Mouse (Mus musculus): Measurements from ENCODE around the gene App. TPM values are rescaled to one million over a fixed set of nuclear protein-coding genes. Genes with fewer than 3 reads are reported as not detected.

App gene
- total and polyA plus RNA-seq, 2 experiments from 2014 or later: 433 to 493 TPM

DNA sequence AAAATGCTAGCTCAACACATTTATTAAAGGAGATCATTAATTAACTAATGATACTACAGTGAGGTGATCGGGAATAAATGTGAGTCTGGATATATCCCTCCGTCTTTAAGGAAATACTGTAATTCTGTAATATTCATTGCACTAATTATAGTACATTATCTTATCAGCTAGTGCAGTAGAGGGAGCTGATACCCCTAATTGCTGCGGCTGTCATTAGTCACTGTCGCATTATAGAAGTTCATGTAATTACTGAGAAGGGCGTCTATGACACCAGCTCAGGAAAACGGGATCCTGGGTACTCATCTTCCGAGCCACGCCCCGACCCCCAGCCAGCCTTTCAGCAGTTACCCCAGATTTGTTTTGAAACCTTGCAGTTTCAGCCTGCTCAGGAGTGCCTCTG lies 209.6 kb downstream of the App start:
- H3K9ac ChIP-seq: no peak overlapping the region
- no peaks in the 10 kb centered on the region for H3K27me3 ChIP-seq (ENCODE audit: insufficient read depth, low read length)
- ATAC-seq (peak; percentile 69; the same call in 1 of the 2 replicates), DNase-seq (peak; percentile 25)
- H3K4me1 ChIP-seq (ENCODE audit: insufficient read depth): no peaks in the 10 kb centered on the region
- H3K9me3 ChIP-seq (ENCODE audit: low read length): no peaks in the 10 kb centered on the region
- peak overlapping the region; percentile 47; the same call in 1 of the 2 replicates for H3K27ac ChIP-seq (ENCODE audit: low read depth, low read length)
- H3K4me2 ChIP-seq (ENCODE audit: low read depth): no peak overlapping the region
- 52% methylated on average over 9 of the region's 9 CpGs for whole genome bisulfite sequencing
- no peak overlapping the region for H3K4me3 ChIP-seq (ENCODE audit: low read depth, low read length)
- no peak for TF ChIP-seq CTCF (IDR thresholded peaks at IDR 0.05; ENCODE audit: low read depth)
- peaks cover 37% of the 10 kb centered on the region for H3K36me3 ChIP-seq (ENCODE audit: insufficient read depth)

DNA sequence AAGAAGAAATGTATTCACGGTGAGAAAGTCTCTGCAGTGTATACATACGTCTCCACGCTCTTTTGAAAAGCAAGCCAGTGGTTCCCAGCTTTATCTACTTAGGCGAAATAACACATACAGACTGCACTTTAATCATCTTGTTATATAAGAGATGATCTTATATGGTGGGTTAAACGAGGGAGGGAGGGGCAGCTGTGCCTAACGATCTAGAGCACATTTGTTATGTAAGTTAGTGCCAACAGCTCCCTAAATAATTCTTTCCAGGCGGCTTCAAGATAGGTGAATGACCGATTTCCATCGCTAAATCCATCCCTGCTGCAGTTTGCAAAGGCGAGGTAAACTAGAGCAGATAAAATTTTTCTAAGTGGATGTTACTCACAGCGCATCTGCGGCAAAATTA lies 210.0 kb downstream of the App start:
- WGBS: 54% methylated on average over 12 of the region's 12 CpGs
- Histone ChIP-seq H3K27ac (ENCODE audit: low read depth, low read length) (no peak overlapping the region), H3K4me2 (ENCODE audit: low read depth) (no peak overlapping the region), H3K36me3 (ENCODE audit: insufficient read depth) (peaks cover 33% of the 10 kb centered on the region), H3K4me3 (ENCODE audit: low read depth, low read length) (no peak overlapping the region), H3K9ac (no peak overlapping the region), H3K4me1 (ENCODE audit: insufficient read depth) (no peaks in the 10 kb centered on the region), H3K9me3 (ENCODE audit: low read length) (no peaks in the 10 kb centered on the region), H3K27me3 (ENCODE audit: insufficient read depth, low read length) (no peaks in the 10 kb centered on the region)
- ATAC-seq: no peak
- TF ChIP-seq CTCF (IDR thresholded peaks at IDR 0.05; ENCODE audit: low read depth): no peak
- DNase-seq: peak; percentile 21

DNA sequence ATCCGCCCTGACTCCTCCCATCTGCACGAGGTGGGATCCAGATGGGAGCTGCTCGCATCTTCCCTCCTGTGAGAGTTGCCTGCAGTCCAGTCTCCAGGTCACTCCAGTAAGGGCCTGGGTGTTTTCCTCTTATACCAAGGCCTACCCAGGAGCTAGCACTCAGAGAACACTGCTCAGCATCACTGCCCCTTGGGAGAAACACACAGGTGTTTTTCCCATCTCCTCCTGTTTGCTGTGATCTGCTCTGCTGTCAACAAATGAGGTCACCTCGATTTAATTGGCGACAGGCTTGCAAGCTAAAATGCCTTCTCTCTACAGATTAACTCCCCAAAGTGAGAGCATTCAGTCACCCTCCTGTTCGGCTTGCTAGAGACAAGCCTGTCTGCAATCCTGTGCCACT lies 216.3 kb downstream of the App start:
- WGBS: 55% methylated on average over 6 of the region's 6 CpGs
- no peak overlapping the region; the same call in 1 of the 2 replicates for H3K27ac ChIP-seq (ENCODE audit: low read depth, low read length)
- no peak for DNase-seq

DNA sequence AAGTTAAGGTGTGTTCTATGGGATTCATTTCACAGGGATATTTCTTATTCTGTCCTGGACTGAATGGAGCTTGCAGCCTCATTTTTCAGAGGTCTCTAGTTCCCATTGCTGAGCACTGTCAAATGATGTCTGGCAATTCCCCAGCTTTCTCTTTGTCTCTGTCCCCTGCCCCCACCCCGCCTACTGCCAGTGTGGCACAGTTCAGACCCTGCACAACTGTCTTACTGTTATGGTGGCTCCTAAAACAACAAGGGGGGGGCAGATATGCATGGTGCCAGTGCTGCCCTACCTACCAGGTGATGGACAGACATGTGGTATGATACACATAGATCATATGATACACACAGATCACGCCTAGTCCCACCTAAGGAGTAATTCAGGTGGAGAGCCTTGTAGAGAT lies 216.9 kb downstream of the App start:
- DNase-seq: no peak
- Histone ChIP-seq H3K36me3 (ENCODE audit: insufficient read depth) (peaks cover 44% of the 10 kb centered on the region), H3K4me1 (ENCODE audit: insufficient read depth) (no peaks in the 10 kb centered on the region), H3K9ac (no peak overlapping the region), H3K27me3 (ENCODE audit: insufficient read depth, low read length) (no peaks in the 10 kb centered on the region), H3K4me2 (ENCODE audit: low read depth) (no peak overlapping the region), H3K27ac (ENCODE audit: low read depth, low read length) (no peak overlapping the region), H3K4me3 (ENCODE audit: low read depth, low read length) (no peak overlapping the region), H3K9me3 (ENCODE audit: low read length) (no peaks in the 10 kb centered on the region)
- no peak for ATAC-seq
- 86% methylated on average over 2 of the region's 2 CpGs for WGBS
- TF ChIP-seq CTCF (IDR thresholded peaks at IDR 0.05; ENCODE audit: low read depth): no peak

More for the DNA sequence above, 216.3 kb downstream of the App start:
- H3K4me3 ChIP-seq (ENCODE audit: low read depth, low read length): no peak overlapping the region
- no peak overlapping the region for H3K4me2 ChIP-seq (ENCODE audit: low read depth)
- TF ChIP-seq CTCF (IDR thresholded peaks at IDR 0.05; ENCODE audit: low read depth): no peak
- H3K36me3 ChIP-seq (ENCODE audit: insufficient read depth): peaks cover 45% of the 10 kb centered on the region
- H3K27me3 ChIP-seq (ENCODE audit: insufficient read depth, low read length): no peaks in the 10 kb centered on the region
- no peak overlapping the region for H3K9ac ChIP-seq
- no peaks in the 10 kb centered on the region for H3K4me1 ChIP-seq (ENCODE audit: insufficient read depth)
- ATAC-seq: no peak
- H3K9me3 ChIP-seq (ENCODE audit: low read length): no peaks in the 10 kb centered on the region

DNA sequence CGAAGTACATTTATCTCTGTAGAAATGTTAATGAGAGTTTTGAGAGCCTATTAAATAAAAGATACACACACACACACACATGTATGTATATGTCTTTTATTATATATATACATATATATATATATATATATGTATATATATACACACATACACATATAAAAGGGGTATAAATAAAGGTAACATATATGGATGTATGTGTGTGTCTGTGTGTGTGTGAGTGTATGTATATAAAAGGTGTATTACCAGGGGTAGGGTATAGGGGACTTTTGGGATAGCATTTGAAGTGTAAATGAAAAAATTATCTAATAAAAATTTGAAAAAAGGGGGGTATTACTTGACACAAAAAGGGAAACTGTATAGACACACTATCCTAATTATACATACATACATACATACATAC lies 217.7 kb downstream of the App start:
- Histone ChIP-seq H3K27ac (ENCODE audit: low read depth, low read length) (no peak overlapping the region), H3K27me3 (ENCODE audit: insufficient read depth, low read length) (no peaks in the 10 kb centered on the region), H3K9me3 (ENCODE audit: low read length) (no peaks in the 10 kb centered on the region), H3K4me1 (ENCODE audit: insufficient read depth) (no peaks in the 10 kb centered on the region), H3K9ac (no peak overlapping the region), H3K36me3 (ENCODE audit: insufficient read depth) (peaks cover 44% of the 10 kb centered on the region), H3K4me3 (ENCODE audit: low read depth, low read length) (no peak overlapping the region), H3K4me2 (ENCODE audit: low read depth) (no peak overlapping the region)
- DNase-seq: no peak
- no peak for TF ChIP-seq CTCF (IDR thresholded peaks at IDR 0.05; ENCODE audit: low read depth)
- 0 out of 2 replicates have a peak, but pooled peaks have one; percentile 14 for ATAC-seq
- 57% methylated on average over 1 of the region's 1 CpGs for WGBS

DNA sequence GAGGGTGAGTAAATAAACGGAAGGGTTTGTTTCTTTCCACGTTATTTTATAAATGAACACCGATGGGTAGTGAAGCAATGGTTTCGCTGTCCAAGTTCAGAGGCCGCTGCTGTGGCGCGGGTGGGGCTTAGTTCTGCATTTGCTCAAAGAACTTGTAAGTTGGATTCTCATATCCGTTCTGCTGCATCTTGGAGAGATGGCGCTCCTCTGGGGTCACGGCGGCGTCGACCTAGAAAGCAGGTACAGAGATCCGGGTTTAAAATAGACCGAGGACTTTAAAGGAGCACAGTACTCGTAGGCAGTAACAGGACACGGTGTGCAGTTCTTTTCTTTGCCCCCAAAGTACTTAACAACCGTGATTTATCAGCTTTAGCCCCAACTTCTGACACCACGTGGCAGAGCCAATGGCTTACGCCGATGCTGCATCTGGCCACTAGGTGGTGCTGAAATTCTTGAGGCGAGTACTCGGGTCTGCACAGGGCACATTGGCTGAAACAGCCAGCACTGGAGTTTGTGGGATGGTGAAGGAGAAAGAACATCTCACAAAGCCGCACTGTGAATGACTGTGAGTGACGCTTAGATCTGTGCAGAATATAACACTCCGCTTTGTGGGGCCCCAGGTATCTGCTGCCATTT lies 218.2 kb downstream of the App start:
- H3K4me2 ChIP-seq (ENCODE audit: low read depth): no peak overlapping the region
- no peaks in the 10 kb centered on the region for H3K4me1 ChIP-seq (ENCODE audit: insufficient read depth)
- H3K27me3 ChIP-seq (ENCODE audit: insufficient read depth, low read length): no peaks in the 10 kb centered on the region
- no peak overlapping the region for H3K9ac ChIP-seq
- TF ChIP-seq CTCF (IDR thresholded peaks at IDR 0.05; ENCODE audit: low read depth): peak; percentile 98
- WGBS: 35% methylated on average over 26 of the region's 26 CpGs
- ATAC-seq (peak; percentile 93), DNase-seq (peak; percentile 94)
- H3K9me3 ChIP-seq (ENCODE audit: low read length): no peaks in the 10 kb centered on the region
- H3K27ac ChIP-seq (ENCODE audit: low read depth, low read length): no peak overlapping the region
- peaks cover 43% of the 10 kb centered on the region for H3K36me3 ChIP-seq (ENCODE audit: insufficient read depth)
- no peak overlapping the region for H3K4me3 ChIP-seq (ENCODE audit: low read depth, low read length)

DNA sequence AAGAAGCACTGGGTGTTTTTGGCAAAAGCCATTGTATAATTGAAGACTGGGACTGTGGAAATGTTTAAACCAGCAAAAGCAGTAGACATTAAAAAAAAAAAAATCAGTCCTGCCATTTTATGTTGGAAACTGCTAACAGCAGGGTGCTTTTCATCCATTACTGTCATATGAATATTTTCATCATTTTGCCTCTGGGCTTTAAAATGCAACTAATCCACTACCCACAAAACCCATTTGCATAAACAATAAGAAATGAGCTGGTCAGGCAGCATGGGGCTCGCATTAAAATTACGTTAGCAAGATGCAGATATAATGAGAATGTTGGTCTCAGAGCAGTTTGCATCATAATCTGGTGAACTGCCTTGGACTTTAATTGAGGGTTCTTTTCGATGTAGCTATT lies 242.5 kb downstream of the App start:
- Histone ChIP-seq H3K4me1 (ENCODE audit: insufficient read depth) (no peaks in the 10 kb centered on the region), H3K9me3 (ENCODE audit: low read length) (no peaks in the 10 kb centered on the region), H3K36me3 (ENCODE audit: insufficient read depth) (no peaks in the 10 kb centered on the region), H3K27me3 (ENCODE audit: insufficient read depth, low read length) (no peaks in the 10 kb centered on the region), H3K9ac (no peak overlapping the region), H3K4me2 (ENCODE audit: low read depth) (no peak overlapping the region), H3K4me3 (ENCODE audit: low read depth, low read length) (no peak overlapping the region), H3K27ac (ENCODE audit: low read depth, low read length) (no peak overlapping the region)
- TF ChIP-seq CTCF (IDR thresholded peaks at IDR 0.05; ENCODE audit: low read depth): no peak
- DNase-seq (no peak), ATAC-seq (no peak)
- whole genome bisulfite sequencing: 19% methylated on average over 3 of the region's 3 CpGs

All from forebrain, postnatal 0 days (tissue).